Mouse (Mus musculus) limb, embryonic 12.5 days (tissue): ENCODE measurements around the gene Ksr1. TPM values are rescaled to one million over a fixed set of nuclear protein-coding genes. Genes with fewer than 3 reads are reported as not detected.

ENCODE experiments used
- ATAC-seq: fragments of 200-750 bp; cut with Nextera tagmentation; 2 replicates; pipeline ENCODE4 v1.8.0; 2017; ENCODE audit warnings: low read depth, moderate TSS enrichment; ENCODE audit not compliant: insufficient number of reproducible peaks, insufficient read depth, low FRiP score, low TSS enrichment
- H3K27ac ChIP-seq: fragments of 300-500 bp; sonication (generic); 2 replicates; pipeline ENCODE4 v1.5.1; 2016; ENCODE audit warnings: mild to moderate bottlenecking, moderate library complexity
- H3K27me3 ChIP-seq: fragments of 300-500 bp; sonication (generic); 2 replicates; pipeline ENCODE4 v1.6.1; 2016; ENCODE audit warnings: mild to moderate bottlenecking, moderate library complexity
- H3K36me3 ChIP-seq: fragments of 300-500 bp; sonication (generic); 2 replicates; pipeline ENCODE4 v1.6.1; 2016; ENCODE audit warnings: mild to moderate bottlenecking, moderate library complexity
- H3K4me1 ChIP-seq: fragments of 300-500 bp; sonication (generic); replicated peaks from 2 replicates; pipeline ENCODE4 v1.6.1; 2016
- H3K4me2 ChIP-seq: fragments of 300-500 bp; sonication (generic); 2 replicates; pipeline ENCODE4 v1.6.1; 2016; ENCODE audit warnings: mild to moderate bottlenecking, moderate library complexity
- H3K4me3 ChIP-seq: fragments of 300-500 bp; sonication (generic); replicated peaks from 2 replicates; pipeline ENCODE4 v1.5.1; 2016; ENCODE audit warnings: mild to moderate bottlenecking
- H3K9ac ChIP-seq: fragments of 300-500 bp; sonication (generic); replicated peaks from 2 replicates; pipeline ENCODE4 v1.6.1; 2016; ENCODE audit warnings: mild to moderate bottlenecking, moderate library complexity
- H3K9me3 ChIP-seq: fragments of 300-500 bp; sonication (generic); 2 replicates; pipeline ENCODE4 v1.6.1; 2016; ENCODE audit warnings: mild to moderate bottlenecking, moderate library complexity
- WGBS: fragments of 180-500 bp; shearing (Covaris S2); methylation state at CpG from one replicate; pipeline ENCODE4 v1.1.7; 2016; 5-methylcytosine and 5-hydroxymethylcytosine counted together
- polyA plus RNA-seq: library from polyadenylated mRNA; unstranded; fragments of >200 nt; fragmentation: Nextera tagmentation; extraction: Ambion mirVana; gene quantifications from 2 replicates; pipeline ENCODE4 v1.2.1, GENCODE M21; 2016

Ksr1 gene
- polyA plus RNA-seq, 1 experiment from 2014 or later = 4.3 TPM

- Histone ChIP-seq H3K9ac (no peak overlapping the region), H3K36me3 (no peaks in the 10 kb centered on the region), H3K27ac (no peak overlapping the region), H3K4me3 (no peak overlapping the region), H3K27me3 (no peaks in the 10 kb centered on the region), H3K9me3 (no peaks in the 10 kb centered on the region), H3K4me2 (no peak overlapping the region), H3K4me1 (peaks cover 33% of the 10 kb centered on the region)
- ATAC-seq = no peak
- WGBS = 65% methylated on average over 3 of the region's 3 CpGs
Observed at GRCm38 (mm10) chr11:79120087-79120486, 26.1 kb downstream of the Ksr1 start.

- H3K9me3 ChIP-seq = no peaks in the 10 kb centered on the region
- no peaks in the 10 kb centered on the region for H3K36me3 ChIP-seq
- H3K27ac ChIP-seq = no peak overlapping the region
- H3K4me1 ChIP-seq = peaks cover 35% of the 10 kb centered on the region
- H3K27me3 ChIP-seq = no peaks in the 10 kb centered on the region
- no peak overlapping the region for H3K4me3 ChIP-seq
- 77% methylated on average over 5 of the region's 5 CpGs for WGBS
- no peak for ATAC-seq
- no peak overlapping the region for H3K4me2 ChIP-seq
- H3K9ac ChIP-seq = no peak overlapping the region
Observed at GRCm38 (mm10) chr11:79118918-79119377, 27.3 kb downstream of the Ksr1 start.

GRCm38 (mm10) chr11:79116665-79117064, 29.5 kb downstream of the Ksr1 start:
- no peaks in the 10 kb centered on the region for H3K27me3 ChIP-seq
- no peak overlapping the region for H3K4me2 ChIP-seq
- no peaks in the 10 kb centered on the region for H3K9me3 ChIP-seq
- H3K27ac ChIP-seq = no peak overlapping the region
- H3K4me1 ChIP-seq = peaks cover 42% of the 10 kb centered on the region
- no peaks in the 10 kb centered on the region for H3K36me3 ChIP-seq
- H3K9ac ChIP-seq = no peak overlapping the region
- no peak overlapping the region for H3K4me3 ChIP-seq
- ATAC-seq = no peak
- WGBS = 24% methylated on average over 9 of the region's 9 CpGs

- 83% methylated on average over 8 of the region's 8 CpGs for WGBS
- no peak overlapping the region for H3K4me3 ChIP-seq
- no peaks in the 10 kb centered on the region for H3K27me3 ChIP-seq
- no peak overlapping the region for H3K27ac ChIP-seq
- H3K36me3 ChIP-seq = no peaks in the 10 kb centered on the region
- no peak for ATAC-seq
- no peak overlapping the region for H3K4me2 ChIP-seq
- peaks cover 33% of the 10 kb centered on the region for H3K4me1 ChIP-seq
- H3K9me3 ChIP-seq = no peaks in the 10 kb centered on the region
- H3K9ac ChIP-seq = no peak overlapping the region
Observed at GRCm38 (mm10) chr11:79115659-79116058, 30.5 kb downstream of the Ksr1 start.

GRCm38 (mm10) chr11:79114061-79114460, 32.1 kb downstream of the Ksr1 start:
- no peak overlapping the region for H3K9ac ChIP-seq
- peaks cover 31% of the 10 kb centered on the region for H3K4me1 ChIP-seq
- no peak overlapping the region for H3K4me2 ChIP-seq
- H3K27me3 ChIP-seq = no peaks in the 10 kb centered on the region
- H3K27ac ChIP-seq = no peak overlapping the region
- no peak overlapping the region for H3K4me3 ChIP-seq
- no peak for ATAC-seq
- no peaks in the 10 kb centered on the region for H3K9me3 ChIP-seq
- 31% methylated on average over 6 of the region's 6 CpGs for WGBS
- H3K36me3 ChIP-seq = no peaks in the 10 kb centered on the region

- Histone ChIP-seq H3K4me3 (no peak overlapping the region), H3K9me3 (no peaks in the 10 kb centered on the region), H3K36me3 (no peaks in the 10 kb centered on the region), H3K9ac (no peak overlapping the region), H3K4me2 (no peak overlapping the region), H3K27ac (0 out of 2 replicates have a peak overlapping the region, but pooled peaks have one; percentile 4), H3K4me1 (peaks cover 26% of the 10 kb centered on the region), H3K27me3 (no peaks in the 10 kb centered on the region)
- no peak for ATAC-seq
- WGBS = 86% methylated on average over 4 of the region's 4 CpGs
Observed at GRCm38 (mm10) chr11:79113397-79113796, 32.8 kb downstream of the Ksr1 start.

- no peaks in the 10 kb centered on the region for H3K9me3 ChIP-seq
- 0 out of 2 replicates have a peak overlapping the region, but pooled peaks have one; percentile 8 for H3K27ac ChIP-seq
- no peak overlapping the region for H3K9ac ChIP-seq
- no peak overlapping the region for H3K4me2 ChIP-seq
- no peak overlapping the region for H3K4me3 ChIP-seq
- no peaks in the 10 kb centered on the region for H3K36me3 ChIP-seq
- H3K4me1 ChIP-seq = peaks cover 26% of the 10 kb centered on the region; the same call in 1 of the 2 replicates
- 74% methylated on average over 19 of the region's 19 CpGs for WGBS
- no peaks in the 10 kb centered on the region for H3K27me3 ChIP-seq
- no peak for ATAC-seq
Observed at GRCm38 (mm10) chr11:79112559-79113302, 33.5 kb downstream of the Ksr1 start.

GRCm38 (mm10) chr11:79111864-79112558, 34.2 kb downstream of the Ksr1 start:
- WGBS = 87% methylated on average over 10 of the region's 10 CpGs
- ATAC-seq = no peak

GRCm38 (mm10) chr11:79110446-79110845, 35.8 kb downstream of the Ksr1 start:
- H3K4me1 ChIP-seq = peaks cover 14% of the 10 kb centered on the region; the same call in 1 of the 2 replicates
- no peaks in the 10 kb centered on the region for H3K27me3 ChIP-seq
- H3K27ac ChIP-seq = no peak overlapping the region
- no peak overlapping the region for H3K9ac ChIP-seq
- whole genome bisulfite sequencing = 76% methylated on average over 4 of the region's 4 CpGs
- H3K4me2 ChIP-seq = no peak overlapping the region
- no peaks in the 10 kb centered on the region for H3K36me3 ChIP-seq
- no peak overlapping the region for H3K4me3 ChIP-seq
- no peaks in the 10 kb centered on the region for H3K9me3 ChIP-seq
- ATAC-seq = no peak

More at GRCm38 (mm10) chr11:79111864-79112558, 34.2 kb downstream of the Ksr1 start:
- Histone ChIP-seq H3K9me3 (no peaks in the 10 kb centered on the region), H3K4me1 (peaks cover 23% of the 10 kb centered on the region; the same call in 1 of the 2 replicates), H3K4me3 (no peak overlapping the region), H3K27ac (0 out of 2 replicates have a peak overlapping the region, but pooled peaks have one; percentile 8), H3K9ac (no peak overlapping the region), H3K4me2 (no peak overlapping the region), H3K36me3 (no peaks in the 10 kb centered on the region), H3K27me3 (no peaks in the 10 kb centered on the region)

GRCm38 (mm10) chr11:79107934-79108333, 38.3 kb downstream of the Ksr1 start:
- H3K4me2 ChIP-seq = no peak overlapping the region
- H3K36me3 ChIP-seq = no peaks in the 10 kb centered on the region
- no peak overlapping the region for H3K27ac ChIP-seq
- H3K27me3 ChIP-seq = no peaks in the 10 kb centered on the region
- WGBS = 94% methylated on average over 11 of the region's 11 CpGs
- H3K4me3 ChIP-seq = no peak overlapping the region
- H3K9ac ChIP-seq = no peak overlapping the region
- ATAC-seq = no peak
- peaks cover 5% of the 10 kb centered on the region for H3K4me1 ChIP-seq
- no peaks in the 10 kb centered on the region for H3K9me3 ChIP-seq

- no peak for ATAC-seq
- WGBS = 84% methylated on average over 6 of the region's 6 CpGs
- Histone ChIP-seq H3K9me3 (no peaks in the 10 kb centered on the region), H3K4me3 (no peak overlapping the region), H3K4me1 (no peaks in the 10 kb centered on the region; the same call in 1 of the 2 replicates), H3K27me3 (no peaks in the 10 kb centered on the region), H3K27ac (no peak overlapping the region), H3K9ac (no peak overlapping the region), H3K36me3 (no peaks in the 10 kb centered on the region), H3K4me2 (no peak overlapping the region)
Observed at GRCm38 (mm10) chr11:79104998-79105397, 41.2 kb downstream of the Ksr1 start.
